Mouse (Mus musculus): ENCODE results near the gene Zp1.

Gene Zp1

GRCm38 (mm10) chr19:10880085-10880974 is 40.1 kb downstream of the Zp1 start:
- DNase-seq (ENCODE audit: extremely low spot score, low read depth, low spot score), result no peak

- DNase-seq (ENCODE audit: extremely low spot score, low read depth, low spot score), result no peak
Observed at GRCm38 (mm10) chr19:10878201-10878837, 42.1 kb downstream of the Zp1 start.

DNA sequence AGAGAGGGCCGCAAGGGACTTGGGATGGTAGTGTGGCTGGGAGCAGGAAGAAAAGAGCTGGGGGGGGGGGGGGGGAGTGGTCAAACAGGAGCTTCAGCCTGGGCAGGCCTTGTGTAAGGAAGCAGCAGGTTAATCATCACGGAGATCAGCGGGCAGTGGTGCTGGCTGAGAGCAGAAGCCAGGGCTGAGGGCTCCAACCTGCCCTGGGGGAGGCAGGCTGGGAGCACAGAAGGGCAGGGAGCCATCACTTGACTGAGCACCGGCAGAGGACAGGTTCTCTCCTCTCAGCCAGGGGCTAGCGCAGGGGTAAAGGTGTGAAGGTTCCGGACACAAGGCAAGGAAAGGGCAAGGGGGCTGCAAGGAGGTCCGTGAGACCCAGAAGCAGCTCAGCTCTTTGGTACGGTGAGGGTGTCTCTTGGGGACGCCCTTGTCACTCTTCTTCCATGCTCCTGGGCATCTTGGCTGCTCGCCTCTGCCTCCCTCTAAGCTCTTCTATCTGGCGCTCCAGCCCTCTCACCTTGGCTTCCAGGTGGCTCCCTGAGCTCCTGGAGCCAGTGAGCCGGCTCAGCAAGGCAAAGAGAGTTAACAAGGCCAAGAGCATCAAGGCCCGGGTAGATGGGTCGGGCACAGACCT is 49.0 kb downstream of the Zp1 start:
- DNase-seq (ENCODE audit: extremely low spot score, low read depth, low spot score), result no peak

GRCm38 (mm10) chr19:10870676-10871075 is 49.8 kb downstream of the Zp1 start:
- no peak for DNase-seq (ENCODE audit: extremely low spot score, low read depth, low spot score)

GRCm38 (mm10) chr19:10869886-10870527 is 50.4 kb downstream of the Zp1 start, which contains the start of gene Tmem132a:
Gene Tmem132a (minus strand): TSS chr19:10869940.
- DNase-seq (ENCODE audit: extremely low spot score, low read depth, low spot score), result no peak

DNA sequence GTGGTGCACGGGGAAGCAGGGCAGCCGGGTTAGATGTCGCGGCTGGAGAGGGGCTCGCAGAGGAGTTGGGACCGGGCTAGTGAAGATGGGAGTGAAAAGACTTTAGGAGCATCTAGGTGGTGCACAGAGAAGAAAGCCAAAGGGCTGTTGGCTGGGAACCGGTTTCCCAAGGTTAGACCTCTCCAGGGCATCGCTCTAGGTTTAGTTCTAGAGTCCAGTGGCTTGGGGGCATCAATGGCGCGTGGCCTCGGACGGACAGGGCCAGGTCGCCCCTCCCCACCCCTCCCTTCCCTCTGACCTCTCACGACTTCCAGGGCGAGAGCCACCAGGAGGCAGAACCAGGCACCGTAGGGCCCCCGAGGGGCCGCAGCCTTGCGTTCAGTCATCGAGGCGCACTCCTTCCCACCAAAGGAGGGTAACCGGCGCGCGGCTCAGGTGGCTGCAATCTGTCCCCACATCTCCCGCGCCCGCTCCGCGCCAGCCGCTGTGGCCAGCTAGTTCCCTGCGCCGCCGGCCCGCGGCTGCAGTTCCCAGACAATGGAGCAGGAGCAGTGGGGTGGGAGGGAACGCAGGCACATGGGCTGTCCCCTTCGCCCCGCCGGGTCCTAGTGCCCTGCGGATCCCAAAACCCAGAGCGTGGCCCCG is 51.1 kb downstream of the Zp1 start:
- peak; percentile 52 for DNase-seq (ENCODE audit: extremely low spot score, low read depth, low spot score)

DNA sequence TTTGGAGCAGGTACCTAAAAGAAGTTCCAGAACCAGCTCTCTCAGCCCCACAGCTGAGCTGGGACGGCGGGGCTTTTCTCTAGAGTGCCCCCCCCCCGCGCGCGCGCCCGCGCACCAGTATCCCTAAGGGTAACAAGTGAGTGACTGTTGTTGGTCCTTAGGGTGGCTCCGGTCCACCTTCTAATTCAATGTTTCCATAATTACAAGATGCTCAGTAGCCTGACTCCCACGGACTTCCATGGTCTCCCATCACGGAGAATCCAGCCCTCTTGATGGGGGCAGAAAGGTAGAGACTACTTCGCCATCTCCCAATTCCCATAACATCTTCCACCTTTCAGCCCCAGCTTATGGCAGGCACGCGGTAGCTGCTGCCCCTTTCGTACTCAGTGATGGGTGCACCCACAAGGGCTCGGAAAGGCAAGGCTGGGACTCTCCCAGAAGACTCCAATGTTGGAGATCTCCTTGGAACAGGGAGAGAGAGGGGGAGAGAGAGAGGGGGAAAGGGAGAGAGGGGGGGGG is 51.8 kb downstream of the Zp1 start:
- DNase-seq (ENCODE audit: extremely low spot score, low read depth, low spot score), result no peak

DNA sequence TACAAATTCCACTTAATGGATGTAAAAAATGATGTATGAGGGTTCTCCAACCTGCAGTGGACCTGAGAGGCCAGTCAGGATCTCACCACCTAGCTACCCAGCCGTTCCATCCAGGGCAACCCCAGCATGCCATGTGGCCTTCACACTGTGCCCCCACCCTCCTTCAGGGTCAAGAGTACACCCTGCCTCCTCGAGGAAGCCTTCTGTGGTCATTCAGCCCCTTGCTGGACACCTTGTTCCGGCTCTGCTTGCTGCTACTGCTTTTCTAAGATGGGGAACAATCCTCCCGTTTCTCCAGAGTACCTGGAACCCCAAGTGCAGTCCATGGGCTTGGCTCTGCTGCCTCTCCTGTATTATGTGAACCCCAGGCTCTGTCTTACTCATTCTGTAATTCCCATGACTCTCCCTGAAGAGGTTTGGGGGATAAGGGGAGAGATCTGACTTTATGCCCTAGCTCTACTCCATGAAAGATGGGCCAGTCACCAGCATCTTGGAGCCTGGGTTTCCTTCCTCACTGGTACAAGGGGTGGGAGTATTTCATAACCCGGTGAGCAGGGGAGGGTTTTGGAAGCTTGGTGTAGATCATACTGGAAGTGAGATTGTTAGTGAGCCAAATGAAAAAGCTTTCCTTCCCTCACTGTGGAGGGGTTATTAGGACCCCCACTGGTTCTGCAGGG is 52.3 kb downstream of the Zp1 start:
- DNase-seq (ENCODE audit: extremely low spot score, low read depth, low spot score), result no peak

DNA sequence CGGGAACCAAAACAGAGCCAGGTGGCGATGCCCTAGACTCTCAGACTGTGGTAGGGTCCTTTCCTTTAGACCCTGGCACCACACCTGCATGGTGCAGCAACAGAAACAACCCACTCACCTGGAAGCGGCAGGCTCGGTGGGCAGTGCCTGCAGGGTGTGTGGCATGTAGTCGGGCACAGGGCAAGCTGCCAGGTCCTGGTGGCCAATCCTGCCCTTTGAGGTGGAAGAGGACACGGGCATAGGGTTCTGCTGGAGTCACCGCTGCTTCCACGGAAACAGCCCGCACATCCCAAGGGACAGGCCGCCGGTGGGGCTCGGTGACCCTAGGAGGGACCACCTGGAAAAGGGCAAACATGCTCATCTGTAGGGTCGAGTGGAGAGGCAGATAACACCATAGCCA is 54.1 kb downstream of the Zp1 start:
- no peak for DNase-seq (ENCODE audit: extremely low spot score, low read depth, low spot score)
